Mouse (Mus musculus) A20 (cell line): Measurements from ENCODE around the gene Prkn.

ENCODE experiments used
- DNase-seq: peaks from one replicate; pipeline ENCODE4 v3.0.0-alpha.2; 2011; ENCODE audit warnings: low read depth, low spot score

The Prkn gene

DNA sequence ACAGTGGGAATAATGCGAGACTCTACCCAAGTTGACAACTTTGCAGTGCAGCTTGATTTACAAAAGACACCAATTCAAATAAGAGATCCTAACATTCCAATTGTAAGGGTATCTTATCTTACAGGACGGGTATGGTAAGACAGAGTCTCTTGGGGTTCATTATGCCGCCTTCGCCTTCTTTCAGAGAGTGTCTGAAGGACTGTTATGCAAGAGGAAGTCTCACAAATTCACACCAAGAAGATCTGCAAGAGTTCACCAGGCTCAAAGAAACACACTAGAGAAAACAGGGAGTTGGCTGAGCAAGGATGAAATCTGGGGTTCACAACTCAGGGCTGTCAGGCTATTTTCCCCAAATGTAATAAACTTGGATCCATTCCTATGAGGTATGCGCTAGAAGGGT is 1242.0 kb downstream of the Prkn start:
- DNase-seq = no peak

GRCm38 (mm10) chr17:12090261-12090927 is 1250.2 kb downstream of the Prkn start:
- no peak for DNase-seq

DNA sequence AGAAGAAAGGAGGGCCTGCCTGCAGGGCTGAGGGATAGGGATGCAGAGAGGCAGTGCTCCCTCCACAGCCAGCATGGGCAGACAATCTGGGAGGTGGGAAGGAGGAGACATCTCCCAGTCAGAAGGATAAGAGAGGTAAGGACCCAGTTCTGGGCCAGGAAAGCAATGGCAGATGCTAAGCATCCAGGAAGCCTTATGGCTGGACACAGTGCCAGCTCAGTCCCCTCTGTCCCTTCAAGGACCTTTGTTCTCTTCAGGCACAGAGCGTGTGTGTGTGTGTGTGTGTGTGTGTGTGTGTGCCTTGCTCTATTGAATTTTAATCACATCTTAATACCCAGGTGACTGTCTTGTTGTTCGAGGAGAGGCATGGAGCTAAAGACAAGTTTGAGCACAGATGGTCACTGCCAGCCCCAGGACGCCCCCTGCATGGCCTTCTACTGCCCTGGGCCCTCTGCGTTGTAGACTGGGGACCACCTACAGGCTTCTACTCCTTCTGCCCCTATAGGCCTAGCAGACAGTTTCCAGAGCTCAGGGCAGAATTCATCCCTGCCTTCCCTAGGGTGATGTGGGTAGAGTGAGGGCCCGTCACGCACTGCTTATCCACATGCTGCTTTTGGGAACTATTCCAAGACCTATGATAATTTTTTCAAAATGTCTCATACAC is 1252.8 kb downstream of the Prkn start:
- no peak for DNase-seq

- peak; percentile 35 for DNase-seq
These were observed 1253.8 kb downstream of the Prkn start for GRCm38 (mm10) chr17:12094016-12094415.

DNA sequence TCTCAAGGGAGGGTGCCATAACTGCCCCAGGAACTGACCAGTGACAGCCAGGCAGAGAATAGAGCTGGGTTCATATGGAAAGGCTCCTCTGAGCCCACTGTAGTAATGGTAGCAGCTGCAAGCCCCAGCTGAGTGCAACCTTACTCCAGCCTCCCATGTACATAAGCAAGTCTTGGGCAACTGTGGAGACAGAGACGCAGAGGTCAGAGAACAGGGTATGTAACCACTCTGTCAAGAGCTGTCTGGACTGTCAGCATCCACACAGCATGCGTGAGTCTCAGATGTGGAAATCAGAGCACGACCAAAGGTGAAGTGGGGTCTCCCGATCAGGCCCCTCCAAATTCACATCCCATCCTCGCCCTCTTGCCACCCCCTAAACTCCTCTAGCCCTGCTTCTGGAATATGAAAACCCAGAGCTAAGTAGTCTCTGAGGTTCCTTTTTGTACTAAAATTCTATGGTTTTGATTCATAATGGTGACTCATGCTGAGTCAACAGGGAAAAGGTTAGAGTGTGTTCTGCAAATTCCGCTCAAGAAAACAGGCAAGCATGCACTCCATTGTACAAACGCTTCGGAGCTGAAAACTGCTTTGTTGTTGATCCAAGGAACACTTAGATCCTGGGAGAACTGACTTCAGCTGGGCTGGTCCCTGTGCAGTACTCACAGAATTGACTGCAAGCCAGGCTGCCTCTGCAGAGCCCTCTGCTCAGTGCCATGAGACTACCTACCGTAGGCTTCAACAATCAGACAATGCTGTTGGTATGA is 1254.8 kb downstream of the Prkn start:
- no peak for DNase-seq

- DNase-seq = peak; percentile 37
These were observed 1259.2 kb downstream of the Prkn start for GRCm38 (mm10) chr17:12099415-12099814.

GRCm38 (mm10) chr17:12102326-12102725 is 1262.1 kb downstream of the Prkn start:
- no peak for DNase-seq

DNA sequence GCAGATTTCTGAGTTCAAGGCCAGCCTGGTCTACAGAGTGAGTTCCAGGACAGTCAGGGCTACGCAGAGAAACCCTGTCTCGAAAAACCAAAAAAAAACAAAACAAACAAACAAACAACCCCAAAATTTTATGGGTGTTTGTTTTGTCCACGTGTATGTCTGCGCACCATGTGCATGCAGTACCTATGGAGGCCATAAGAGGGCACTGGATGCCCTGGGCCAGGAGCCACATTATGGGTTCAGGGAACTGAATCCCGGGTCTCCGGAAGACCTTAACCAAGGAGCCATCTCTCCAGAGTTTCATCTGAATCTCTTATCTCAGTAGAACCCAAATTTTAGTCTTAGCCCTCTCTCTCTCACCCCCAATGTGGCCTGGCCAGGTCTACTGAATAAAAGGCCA is 1263.6 kb downstream of the Prkn start:
- peak; percentile 59 for DNase-seq

GRCm38 (mm10) chr17:12104245-12104644 is 1264.1 kb downstream of the Prkn start:
- no peak for DNase-seq

DNA sequence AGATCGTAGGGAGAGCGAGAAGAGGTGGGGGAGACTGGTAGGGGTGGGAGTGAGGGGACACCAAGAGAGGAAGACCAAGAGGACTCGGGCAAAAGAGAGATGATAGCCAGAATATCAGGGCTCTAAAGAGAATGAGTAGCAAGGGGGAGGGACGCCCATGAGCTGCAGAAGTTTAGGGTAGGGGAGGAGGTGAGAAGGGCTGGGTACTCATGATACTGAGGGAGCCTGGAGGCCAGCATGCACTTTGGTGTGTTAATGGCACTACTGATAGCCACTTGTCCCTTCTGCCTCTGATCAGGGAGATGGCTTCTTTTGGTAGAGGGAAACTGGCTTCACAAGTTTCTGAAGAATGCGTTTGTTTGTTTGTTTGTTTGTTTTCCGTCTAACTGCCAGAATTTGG is 1264.5 kb downstream of the Prkn start:
- DNase-seq = no peak

- no peak for DNase-seq
These were observed 1266.1 kb downstream of the Prkn start for GRCm38 (mm10) chr17:12106255-12106654.
